Mouse (Mus musculus) MEL (cell line): ENCODE measurements around the gene Rdh12. TPM values are rescaled to one million over a fixed set of nuclear protein-coding genes. Genes with fewer than 3 reads are reported as not detected.
A peak's percentile ranks its signal among the peaks of the same experiment; 100 is the strongest.

ENCODE experiments used
- DNase-seq: peaks from one replicate; pipeline ENCODE4 v3.0.0; 2011; ENCODE audit warnings: low read depth, low spot score
- H3K27ac ChIP-seq: 2 replicates; pipeline ENCODE4 v1.5.1; 2012; ENCODE audit warnings: low read depth, mild to moderate bottlenecking, control low read depth, low read length, moderate library complexity; ENCODE audit not compliant: control insufficient read depth
- H3K27me3 ChIP-seq, 2 experiments: fragments of 150-350 bp in 1 of 2; sonication (generic) in 1 of 2; 2 replicates each; pipeline ENCODE4 v1.6.1; 2012; ENCODE audit warnings: low read length in 2 of 2, mild to moderate bottlenecking in 2 of 2, improper control_type of control experiment in 1 of 2, moderate library complexity in 1 of 2; ENCODE audit not compliant: insufficient read depth in 2 of 2, control insufficient read depth in 1 of 2
- H3K36me3 ChIP-seq, 2 experiments: 2 replicates each; pipeline ENCODE4 v1.6.1; 2012 to 2014; ENCODE audit warnings: low read length in 2 of 2, improper control_type of control experiment in 1 of 2, inconsistent platforms in 1 of 2, mild to moderate bottlenecking in 1 of 2; ENCODE audit not compliant: insufficient read depth in 2 of 2, control insufficient read depth in 1 of 2
- H3K4me1 ChIP-seq, 2 experiments: fragments of 150-350 bp in 1 of 2; sonication (generic) in 1 of 2; 2 replicates each; pipeline ENCODE4 v1.6.1; 2012; ENCODE audit warnings: low read length in 2 of 2, improper control_type of control experiment in 1 of 2, mild to moderate bottlenecking in 1 of 2; ENCODE audit not compliant: insufficient read depth in 2 of 2, control insufficient read depth in 1 of 2
- H3K4me3 ChIP-seq, 2 experiments: fragments of 150-350 bp in 1 of 2; sonication (generic) in 1 of 2; 2 replicates each; pipeline ENCODE4 v1.5.1; 2012; ENCODE audit warnings: low read depth in 2 of 2, low read length in 2 of 2, mild to moderate bottlenecking in 2 of 2, moderate library complexity in 2 of 2, control low read depth in 1 of 2, improper control_type of control experiment in 1 of 2; ENCODE audit not compliant: control insufficient read depth in 1 of 2, insufficient read depth in 1 of 2
- H3K79me2 ChIP-seq: 2 replicates; pipeline ENCODE4 v1.6.1; 2012; ENCODE audit warnings: mild to moderate bottlenecking, low read length, moderate library complexity; ENCODE audit not compliant: control insufficient read depth, poor library complexity, insufficient read depth
- H3K9ac ChIP-seq: 2 replicates; pipeline ENCODE4 v1.6.1; 2012; ENCODE audit warnings: low read depth, mild to moderate bottlenecking, control low read depth, low read length, moderate library complexity; ENCODE audit not compliant: control insufficient read depth, poor library complexity, severe bottlenecking
- H3K9me3 ChIP-seq: fragments of 150-350 bp; sonication (generic); replicated peaks from 2 replicates; pipeline ENCODE4 v1.6.1; 2012; ENCODE audit warnings: mild to moderate bottlenecking, low read length, improper control_type of control experiment, moderate library complexity; ENCODE audit not compliant: insufficient read depth
- CHD1 ChIP-seq: IDR thresholded peaks from 2 replicates; pipeline ENCODE4 v1.6.1; 2012; ENCODE audit warnings: low read depth, mild to moderate bottlenecking, inconsistent platforms, low read length, improper control_type of control experiment
- ELF1 ChIP-seq: IDR thresholded peaks from 2 replicates; pipeline ENCODE4 v1.6.1; 2014; ENCODE audit warnings: low read depth, mild to moderate bottlenecking, inconsistent platforms, low read length, improper control_type of control experiment, moderate library complexity
- EP300 ChIP-seq, 2 experiments: IDR thresholded peaks; 2 replicates each; pipeline ENCODE4 v1.6.1; 2011; ENCODE audit warnings: improper control_type of control experiment in 2 of 2, low read length in 2 of 2, low read depth in 1 of 2, mild to moderate bottlenecking in 1 of 2
- ETS1 ChIP-seq: IDR thresholded peaks from 2 replicates; pipeline ENCODE4 v1.6.1; 2012; ENCODE audit warnings: low read depth, mild to moderate bottlenecking, inconsistent platforms, low read length, improper control_type of control experiment, moderate library complexity
- GATA1 ChIP-seq: IDR thresholded peaks from 2 replicates; pipeline ENCODE4 v1.6.1; 2011; ENCODE audit warnings: low read depth, low read length, improper control_type of control experiment
- HCFC1 ChIP-seq: IDR thresholded peaks from 2 replicates; pipeline ENCODE4 v1.6.1; 2012; ENCODE audit warnings: low read depth, mild to moderate bottlenecking, inconsistent platforms, low read length, improper control_type of control experiment, moderate library complexity
- JUND ChIP-seq: IDR thresholded peaks from 2 replicates; pipeline ENCODE4 v1.6.1; 2011; ENCODE audit warnings: low read depth, mild to moderate bottlenecking, improper control_type of control experiment, low read length
- KAT2A ChIP-seq: conservative IDR thresholded peaks from 2 replicates; pipeline ENCODE4 v1.6.1; 2012; ENCODE audit warnings: low read depth, low read length, improper control_type of control experiment, inconsistent platforms
- MAFK ChIP-seq: IDR thresholded peaks from 2 replicates; pipeline ENCODE4 v1.6.1; 2011; ENCODE audit warnings: low read depth, mild to moderate bottlenecking, low read length, improper control_type of control experiment, borderline replicate concordance
- MAX ChIP-seq: IDR thresholded peaks from 2 replicates; pipeline ENCODE4 v1.6.1; 2011; ENCODE audit warnings: low read length, improper control_type of control experiment
- MAZ ChIP-seq: IDR thresholded peaks from 2 replicates; pipeline ENCODE4 v1.6.1; 2012; ENCODE audit warnings: low read depth, mild to moderate bottlenecking, inconsistent platforms, low read length, improper control_type of control experiment
- MEF2A ChIP-seq: IDR thresholded peaks from 2 replicates; pipeline ENCODE4 v1.6.1; 2014; ENCODE audit warnings: low read depth, mild to moderate bottlenecking, inconsistent platforms, low read length, improper control_type of control experiment; ENCODE audit not compliant: poor library complexity, insufficient replicate concordance, severe bottlenecking; ENCODE audit errors: extremely low read depth
- MXI1 ChIP-seq: IDR thresholded peaks from 2 replicates; pipeline ENCODE4 v1.6.1; 2011; ENCODE audit warnings: mild to moderate bottlenecking, low read depth, low read length, improper control_type of control experiment
- MYB ChIP-seq: IDR thresholded peaks from 2 replicates; pipeline ENCODE4 v1.6.1; 2011; ENCODE audit warnings: mild to moderate bottlenecking, low read depth, low read length, improper control_type of control experiment
- MYC ChIP-seq: IDR thresholded peaks from 2 replicates; pipeline ENCODE4 v1.6.1; 2011; ENCODE audit warnings: low read depth, mild to moderate bottlenecking, low read length, improper control_type of control experiment, moderate library complexity
- NELFE ChIP-seq: IDR thresholded peaks from 2 replicates; pipeline ENCODE4 v1.6.1; 2011; ENCODE audit warnings: low read depth, low read length, improper control_type of control experiment
- POLR2A ChIP-seq, 2 experiments: IDR thresholded peaks; 2 replicates each; pipeline ENCODE4 v1.6.1; 2011 to 2012; ENCODE audit warnings: low read length in 2 of 2, mild to moderate bottlenecking in 2 of 2, control low read depth in 1 of 2, improper control_type of control experiment in 1 of 2, low read depth in 1 of 2, moderate library complexity in 1 of 2; ENCODE audit not compliant: control insufficient read depth in 1 of 2, insufficient read depth in 1 of 2, poor library complexity in 1 of 2
- POLR2AphosphoS2 ChIP-seq: IDR thresholded peaks from 2 replicates; pipeline ENCODE4 v1.6.1; 2011; ENCODE audit warnings: low read length, improper control_type of control experiment
- RCOR1 ChIP-seq: IDR thresholded peaks from 2 replicates; pipeline ENCODE4 v1.6.1; 2012; ENCODE audit warnings: low read depth, mild to moderate bottlenecking, inconsistent platforms, low read length, improper control_type of control experiment
- SIN3A ChIP-seq: IDR thresholded peaks from 2 replicates; pipeline ENCODE4 v1.6.1; 2012; ENCODE audit warnings: low read length, improper control_type of control experiment, inconsistent platforms
- SMC3 ChIP-seq: IDR thresholded peaks from 2 replicates; pipeline ENCODE4 v1.6.1; 2011; ENCODE audit warnings: low read depth, low read length, improper control_type of control experiment
- TAL1 ChIP-seq: IDR thresholded peaks from 2 replicates; pipeline ENCODE4 v1.6.1; 2012; ENCODE audit warnings: mild to moderate bottlenecking, inconsistent platforms, low read length, moderate library complexity, mixed read lengths
- TBP ChIP-seq: IDR thresholded peaks from 2 replicates; pipeline ENCODE4 v1.8.0; 2011; ENCODE audit warnings: low read depth, low read length, improper control_type of control experiment
- TCF12 ChIP-seq: IDR thresholded peaks from 2 replicates; pipeline ENCODE4 v1.6.1; 2014; ENCODE audit warnings: low read depth, mild to moderate bottlenecking, inconsistent platforms, low read length, improper control_type of control experiment, moderate library complexity
- ZC3H11A ChIP-seq: IDR thresholded peaks from 2 replicates; pipeline ENCODE4 v1.6.1; 2012; ENCODE audit warnings: low read depth, mild to moderate bottlenecking, inconsistent platforms, low read length, improper control_type of control experiment
- ZKSCAN1 ChIP-seq: IDR thresholded peaks from 2 replicates; pipeline ENCODE4 v1.6.1; 2012; ENCODE audit warnings: low read depth, mild to moderate bottlenecking, inconsistent platforms, low read length, improper control_type of control experiment, moderate library complexity
- ZMIZ1 ChIP-seq: IDR thresholded peaks from 2 replicates; pipeline ENCODE4 v1.6.1; 2012; ENCODE audit warnings: low read depth, mild to moderate bottlenecking, inconsistent platforms, low read length, improper control_type of control experiment, moderate library complexity
- ZNF384 ChIP-seq: IDR thresholded peaks from 2 replicates; pipeline ENCODE4 v1.6.1; 2012; ENCODE audit warnings: low read depth, mild to moderate bottlenecking, inconsistent platforms, low read length, improper control_type of control experiment
- polyA plus RNA-seq, 2 experiments: library from polyadenylated mRNA; stranded (reverse) in 1 of 2; unstranded in 1 of 2; fragments of >175 nt in 1 of 2; fragments of >200 nt in 1 of 2; gene quantifications; 2 replicates each; pipeline versions ENCODE4 v1.2.1 to v1.2.4; 2012; ENCODE audit warnings: low replicate concordance in 2 of 2, low read depth in 1 of 2; ENCODE audit not compliant: insufficient read length in 2 of 2, insufficient read depth in 1 of 2, missing spikeins in 1 of 2
- total RNA-seq: library from RNA; depleted of rRNA; stranded (reverse); fragments of 300-350 nt; gene quantifications from 2 replicates; pipeline ENCODE4 v1.2.3, GENCODE M21; 2012

The Rdh12 gene
- total and polyA plus RNA-seq, 3 experiments = 0.15 to 0.35 TPM; not detected in 1

DNA sequence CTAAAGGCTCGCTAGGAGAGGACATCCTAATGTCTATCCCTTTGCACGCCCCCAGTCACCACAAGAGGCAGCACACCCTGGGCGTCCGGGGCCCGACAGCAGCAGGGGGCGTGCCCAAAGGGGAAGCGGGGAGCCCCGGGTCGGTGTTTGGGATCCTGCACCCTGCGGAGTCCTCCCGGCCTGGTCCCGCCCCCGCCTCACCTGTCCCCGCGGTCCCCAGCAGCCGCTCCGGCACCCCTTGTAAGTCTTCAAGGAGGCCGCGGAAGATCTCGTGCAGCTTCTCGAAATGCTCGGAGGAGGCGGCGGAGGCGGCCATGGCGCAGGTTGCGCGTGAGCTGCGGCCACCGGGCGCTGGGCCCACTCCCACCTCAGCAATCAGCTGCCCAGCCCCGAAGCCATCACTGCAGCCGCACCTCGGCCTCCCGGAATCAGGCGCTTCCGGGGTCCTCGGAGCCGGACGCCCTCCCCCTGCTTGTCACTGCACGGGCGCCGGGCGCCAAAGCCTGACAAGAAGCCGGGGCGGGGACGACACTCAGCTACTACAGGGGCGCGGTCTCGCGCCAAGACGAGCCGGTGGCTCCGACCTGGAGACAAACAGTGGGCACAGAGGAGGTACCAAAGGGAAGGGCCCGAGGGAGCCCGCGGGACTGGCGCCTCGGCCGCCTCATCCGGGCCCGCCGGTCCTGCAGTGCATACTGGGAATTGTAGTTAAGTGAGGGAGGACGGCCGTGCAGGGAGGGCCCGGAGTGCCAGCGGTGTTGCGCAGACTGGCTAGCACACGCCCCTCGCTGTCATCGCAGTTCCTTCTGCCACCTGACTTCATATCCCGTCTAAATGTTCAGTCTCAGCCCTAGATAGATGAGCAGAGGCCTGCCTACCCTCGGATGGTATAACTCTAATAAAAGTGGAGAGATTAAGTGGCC, 36.4 kb upstream of the Rdh12 start, which contains the start of gene Vti1b (continued):
- no peak for TF ChIP-seq MAFK
- no peak for TF ChIP-seq MEF2A
- TF ChIP-seq HCFC1 = peak; percentile 97
- TF ChIP-seq MYC = no peak
- no peak for TF ChIP-seq SMC3
- TF ChIP-seq TBP = peak; percentile 68; the same call in 1 of the 2 replicates
- peak; percentile 99 for TF ChIP-seq MAX
- no peak for TF ChIP-seq GATA1
- TF ChIP-seq EP300 (IDR thresholded peaks at IDR 0.05; ENCODE audit: low read depth in 1 of 2, low read length in 2 of 2) = no peak
- no peak for TF ChIP-seq CHD1
- peak; percentile 28; the same call in 1 of the 2 replicates for TF ChIP-seq ZMIZ1
- TF ChIP-seq TCF12 = peak; percentile 26; the same call in 1 of the 2 replicates
- TF ChIP-seq MXI1 = peak; percentile 97
- peak; percentile 54; the same call in 1 of the 2 replicates for TF ChIP-seq NELFE
- peak; percentile 87; the same call in 1 of the 2 replicates for TF ChIP-seq KAT2A
- peak; percentile 95 for TF ChIP-seq ELF1
- no peak for TF ChIP-seq ZNF384
- TF ChIP-seq POLR2A (IDR thresholded peaks at IDR 0.05; ENCODE audit: control insufficient read depth in 1 of 2, insufficient read depth in 1 of 2, low read depth in 1 of 2, low read length in 2 of 2, poor library complexity in 1 of 2) = peak; percentile 52 to 63; a peak in 3 of 4 replicates
- no peak for TF ChIP-seq JUND
- TF ChIP-seq MYB = no peak

DNA sequence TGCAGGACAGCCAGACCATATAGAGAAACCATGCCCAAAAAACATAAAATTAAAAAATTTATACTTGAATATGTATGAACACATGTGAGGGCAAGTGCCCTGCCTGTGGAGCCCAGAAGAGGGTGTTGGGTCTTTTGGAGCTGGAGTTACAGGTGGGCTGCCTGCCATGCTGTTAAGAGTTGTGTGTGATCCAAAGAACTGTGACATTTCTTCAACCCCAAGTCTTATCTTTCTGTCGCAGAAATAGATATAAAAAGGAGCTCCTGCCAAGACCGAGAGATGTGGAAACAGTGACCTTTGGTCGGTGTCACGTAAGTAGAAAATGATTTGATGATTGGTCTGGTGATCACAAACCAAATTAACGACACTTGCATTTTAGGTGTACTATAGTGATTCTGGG, 35.0 kb upstream of the Rdh12 start:
- H3K9ac ChIP-seq = peak overlapping the region; percentile 35; the same call in 1 of the 2 replicates
- H3K4me1 ChIP-seq = peaks cover 9 to 10% of the 10 kb centered on the region in 2 experiments
- H3K79me2 ChIP-seq = peaks cover 18% of the 10 kb centered on the region
- H3K9me3 ChIP-seq = no peaks in the 10 kb centered on the region
- TF ChIP-seq EP300 (IDR thresholded peaks at IDR 0.05; ENCODE audit: low read depth in 1 of 2, low read length in 2 of 2) (peak; percentile 79 to 80), POLR2AphosphoS2 (no peak), ZKSCAN1 (no peak), GATA1 (peak; percentile 89), MYB (no peak; the same call in 1 of the 2 replicates), MEF2A (no peak), POLR2A (IDR thresholded peaks at IDR 0.05; ENCODE audit: control insufficient read depth in 1 of 2, insufficient read depth in 1 of 2, low read depth in 1 of 2, low read length in 2 of 2, poor library complexity in 1 of 2) (no peak), MAZ (no peak), TCF12 (peak; percentile 87), RCOR1 (peak; percentile 25; the same call in 1 of the 2 replicates), SMC3 (no peak), ELF1 (no peak), MYC (no peak), ETS1 (peak; percentile 62), MAX (no peak), ZMIZ1 (no peak), SIN3A (peak; percentile 38; the same call in 1 of the 2 replicates), TAL1 (peak; percentile 53), ZC3H11A (no peak)
- H3K36me3 ChIP-seq = peaks cover 0 to 22% of the 10 kb centered on the region in 2 experiments; a peak in 3 of 4 replicates
- H3K27me3 ChIP-seq = no peaks in the 10 kb centered on the region
- H3K27ac ChIP-seq = peak overlapping the region; percentile 75
- peak; percentile 74 for DNase-seq
- no peak overlapping the region for H3K4me3 ChIP-seq
